Mouse (Mus musculus): Measurements from ENCODE around the gene Sema4a.

DNA sequence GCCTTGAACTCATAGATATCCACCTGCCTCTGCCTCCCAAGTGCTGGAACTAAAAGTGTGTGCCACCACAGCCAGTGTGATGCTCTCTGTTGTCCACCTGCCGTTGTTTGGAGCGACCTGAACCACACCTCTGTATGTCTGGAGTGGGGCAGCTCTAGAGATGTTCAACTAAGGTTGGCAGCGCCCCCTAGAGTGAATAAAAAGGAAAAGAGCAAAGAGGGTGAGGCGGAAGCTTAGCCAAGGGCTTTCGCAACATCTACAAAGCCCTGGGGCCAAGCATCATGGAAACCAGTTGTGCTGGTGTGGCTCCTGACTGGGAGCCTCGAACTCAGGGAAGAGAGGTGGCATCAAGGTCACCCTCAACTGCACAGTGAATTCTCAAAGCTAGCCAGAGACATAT lies 15.4 kb upstream of the Sema4a start:
- TF ChIP-seq POLR2A (IDR thresholded peaks at IDR 0.05; ENCODE audit: borderline replicate concordance, extremely low read depth, insufficient read depth, insufficient read length, poor library complexity, severe bottlenecking) = no peak
- no peak for TF ChIP-seq CTCF (IDR thresholded peaks at IDR 0.05; ENCODE audit: borderline replicate concordance, extremely low read depth, insufficient read depth, insufficient read length)
